Mouse (Mus musculus) liver, embryonic 13.5 days (tissue): ENCODE data around the gene Nup50. TPM values are rescaled to one million over a fixed set of nuclear protein-coding genes. Genes with fewer than 3 reads are reported as not detected.

Source experiments
- ATAC-seq: fragments of 200-750 bp; cut with Nextera tagmentation; 2 replicates; pipeline ENCODE4 v1.8.0; 2017; ENCODE audit warnings: low read depth, mild to moderate bottlenecking, moderate number of reproducible peaks, moderate library complexity
- DNase-seq: peaks from one replicate; pipeline ENCODE4 v3.0.0; 2022
- H3K27ac ChIP-seq: fragments of 300-500 bp; sonication (generic); 2 replicates; pipeline ENCODE4 v1.5.1; 2015; ENCODE audit warnings: moderate library complexity, mild to moderate bottlenecking, inconsistent platforms
- H3K27me3 ChIP-seq: fragments of 300-500 bp; sonication (generic); 2 replicates; pipeline ENCODE4 v1.6.1; 2015; ENCODE audit warnings: mild to moderate bottlenecking, inconsistent platforms
- H3K36me3 ChIP-seq: fragments of 300-500 bp; sonication (generic); 2 replicates; pipeline ENCODE4 v1.6.1; 2015; ENCODE audit warnings: mild to moderate bottlenecking, inconsistent platforms
- H3K4me1 ChIP-seq: fragments of 300-500 bp; sonication (generic); replicated peaks from 2 replicates; pipeline ENCODE4 v1.6.1; 2015; ENCODE audit warnings: inconsistent platforms
- H3K4me2 ChIP-seq: fragments of 300-500 bp; sonication (generic); 2 replicates; pipeline ENCODE4 v1.6.1; 2015; ENCODE audit warnings: inconsistent platforms, mild to moderate bottlenecking, moderate library complexity
- H3K4me3 ChIP-seq: fragments of 300-500 bp; sonication (generic); replicated peaks from 2 replicates; pipeline ENCODE4 v1.5.1; 2015; ENCODE audit warnings: mild to moderate bottlenecking, inconsistent platforms
- H3K9ac ChIP-seq: fragments of 300-500 bp; sonication (generic); 2 replicates; pipeline ENCODE4 v1.6.1; 2015; ENCODE audit warnings: mild to moderate bottlenecking, inconsistent platforms
- H3K9me3 ChIP-seq: fragments of 300-500 bp; sonication (generic); replicated peaks from 2 replicates; pipeline ENCODE4 v1.6.1; 2016; ENCODE audit warnings: inconsistent platforms
- WGBS: fragments of 180-500 bp; shearing (Covaris S2); methylation state at CpG from one replicate; pipeline ENCODE4 v1.1.7; 2015; ENCODE audit not compliant: insufficient replicate concordance; 5-methylcytosine and 5-hydroxymethylcytosine counted together
- polyA plus RNA-seq: library from polyadenylated mRNA; unstranded; fragments of >200 nt; fragmentation: Nextera tagmentation; extraction: Ambion mirVana; gene quantifications from 2 replicates; pipeline ENCODE4 v1.2.1, GENCODE M21; 2015

The Nup50 gene
- polyA plus RNA-seq, 1 experiment from 2014 or later, result 30.0 TPM

- no peak overlapping the region for H3K9ac ChIP-seq
- no peaks in the 10 kb centered on the region for H3K9me3 ChIP-seq
- no peak for DNase-seq
- H3K36me3 ChIP-seq, result no peaks in the 10 kb centered on the region
- ATAC-seq, result no peak
- H3K27ac ChIP-seq, result no peak overlapping the region
- peaks cover 14% of the 10 kb centered on the region for H3K27me3 ChIP-seq
- no peak overlapping the region for H3K4me3 ChIP-seq
- no peak overlapping the region for H3K4me2 ChIP-seq
- 59% methylated on average over 9 of the region's 9 CpGs for WGBS
- H3K4me1 ChIP-seq, result peaks cover 2% of the 10 kb centered on the region; the same call in 1 of the 2 replicates
These were observed 58.5 kb downstream of the Nup50 start for GRCm38 (mm10) chr15:84981609-84982313.

- peaks cover 24% of the 10 kb centered on the region for H3K27me3 ChIP-seq
- no peak overlapping the region for H3K4me3 ChIP-seq
- H3K9ac ChIP-seq, result no peak overlapping the region
- H3K4me1 ChIP-seq, result peaks cover 12% of the 10 kb centered on the region
- no peak overlapping the region for H3K4me2 ChIP-seq
- ATAC-seq (no peak), DNase-seq (no peak)
- 54% methylated on average over 3 of the region's 3 CpGs for WGBS
- H3K27ac ChIP-seq, result no peak overlapping the region
- H3K9me3 ChIP-seq, result no peaks in the 10 kb centered on the region
- no peaks in the 10 kb centered on the region for H3K36me3 ChIP-seq
These were observed 59.7 kb downstream of the Nup50 start for GRCm38 (mm10) chr15:84982888-84983287.

- H3K36me3 ChIP-seq, result no peaks in the 10 kb centered on the region
- 73% methylated on average over 7 of the region's 7 CpGs for WGBS
- no peak overlapping the region for H3K4me3 ChIP-seq
- H3K9ac ChIP-seq, result no peak overlapping the region
- H3K9me3 ChIP-seq, result no peaks in the 10 kb centered on the region
- ATAC-seq (no peak), DNase-seq (no peak)
- H3K4me2 ChIP-seq, result no peak overlapping the region
- H3K27ac ChIP-seq, result no peak overlapping the region
- H3K27me3 ChIP-seq, result peaks cover 24% of the 10 kb centered on the region
- H3K4me1 ChIP-seq, result peaks cover 20% of the 10 kb centered on the region
These were observed 60.5 kb downstream of the Nup50 start for GRCm38 (mm10) chr15:84983721-84984120.

GRCm38 (mm10) chr15:84985516-84986160 lies 62.4 kb downstream of the Nup50 start:
- Histone ChIP-seq H3K4me3 (no peak overlapping the region), H3K9ac (no peak overlapping the region), H3K4me1 (peaks cover 23% of the 10 kb centered on the region), H3K27me3 (peaks cover 38% of the 10 kb centered on the region), H3K27ac (no peak overlapping the region), H3K9me3 (no peaks in the 10 kb centered on the region), H3K4me2 (no peak overlapping the region), H3K36me3 (no peaks in the 10 kb centered on the region)
- DNase-seq (no peak), ATAC-seq (no peak)
- WGBS, result 76% methylated on average over 12 of the region's 12 CpGs

- no peaks in the 10 kb centered on the region for H3K36me3 ChIP-seq
- DNase-seq (no peak), ATAC-seq (no peak)
- 35% methylated on average over 4 of the region's 4 CpGs for WGBS
- no peaks in the 10 kb centered on the region for H3K9me3 ChIP-seq
- H3K27ac ChIP-seq, result no peak overlapping the region
- H3K4me2 ChIP-seq, result peak overlapping the region; percentile 92
- peaks cover 38% of the 10 kb centered on the region for H3K27me3 ChIP-seq
- peaks cover 23% of the 10 kb centered on the region for H3K4me1 ChIP-seq
- no peak overlapping the region for H3K9ac ChIP-seq
- H3K4me3 ChIP-seq, result peak overlapping the region; percentile 67
These were observed 63.2 kb downstream of the Nup50 start for GRCm38 (mm10) chr15:84986171-84987019.

GRCm38 (mm10) chr15:84987020-84987815 lies 64.0 kb downstream of the Nup50 start:
- peaks cover 23% of the 10 kb centered on the region for H3K4me1 ChIP-seq
- no peaks in the 10 kb centered on the region for H3K36me3 ChIP-seq
- peak overlapping the region; percentile 92 for H3K4me2 ChIP-seq
- H3K9me3 ChIP-seq, result no peaks in the 10 kb centered on the region
- WGBS, result under 1% methylated on average over 53 of the region's 53 CpGs
- peaks cover 38% of the 10 kb centered on the region for H3K27me3 ChIP-seq
- no peak overlapping the region for H3K27ac ChIP-seq
- DNase-seq (no peak), ATAC-seq (peak; percentile 67)
- H3K4me3 ChIP-seq, result peak overlapping the region; percentile 67
- H3K9ac ChIP-seq, result peak overlapping the region; percentile 74

- 1% methylated on average over 57 of the region's 59 CpGs for WGBS
- peak within 1 kb of the TSS; percentile 74 for H3K9ac ChIP-seq
- DNase-seq, result peak; percentile 85
- H3K4me3 ChIP-seq, result peak within 1 kb of the TSS; percentile 67
- peaks cover 23% of the 10 kb centered on the region for H3K4me1 ChIP-seq
- peak within 1 kb of the TSS; percentile 92 for H3K4me2 ChIP-seq
- no peak within 1 kb of the TSS for H3K27ac ChIP-seq
- H3K36me3 ChIP-seq, result no peaks in the 10 kb centered on the region
- H3K9me3 ChIP-seq, result no peaks in the 10 kb centered on the region
- ATAC-seq, result peak; percentile 91
- H3K27me3 ChIP-seq, result peaks cover 38% of the 10 kb centered on the region
These were observed 64.9 kb downstream of the Nup50 start, which contains the start of gene 5031439G07Rik for GRCm38 (mm10) chr15:84987874-84988825. 5031439G07Rik (minus strand) TSS chr15:84988551.

GRCm38 (mm10) chr15:84989098-84989497 lies 65.9 kb downstream of the Nup50 start:
- Histone ChIP-seq H3K9me3 (no peaks in the 10 kb centered on the region), H3K27ac (no peak overlapping the region), H3K9ac (no peak overlapping the region), H3K27me3 (peaks cover 38% of the 10 kb centered on the region), H3K36me3 (no peaks in the 10 kb centered on the region), H3K4me1 (peaks cover 23% of the 10 kb centered on the region), H3K4me2 (no peak overlapping the region), H3K4me3 (no peak overlapping the region)
- WGBS, result 56% methylated on average over 3 of the region's 3 CpGs
- ATAC-seq, result no peak
- DNase-seq, result no peak

GRCm38 (mm10) chr15:84989771-84990170 lies 66.6 kb downstream of the Nup50 start:
- ATAC-seq, result no peak

More at GRCm38 (mm10) chr15:84989771-84990170, 66.6 kb downstream of the Nup50 start:
- H3K4me2 ChIP-seq, result no peak overlapping the region
- H3K27ac ChIP-seq, result no peak overlapping the region
- no peak for DNase-seq
- peaks cover 23% of the 10 kb centered on the region for H3K4me1 ChIP-seq
- no peak overlapping the region for H3K4me3 ChIP-seq
- no peak overlapping the region for H3K9ac ChIP-seq
- WGBS, result 60% methylated on average over 7 of the region's 7 CpGs
- no peaks in the 10 kb centered on the region for H3K36me3 ChIP-seq
- peaks cover 42% of the 10 kb centered on the region for H3K27me3 ChIP-seq
- no peaks in the 10 kb centered on the region for H3K9me3 ChIP-seq
